Mouse (Mus musculus): ENCODE data around the gene Vmn1r218. TPM values are rescaled to one million over a fixed set of nuclear protein-coding genes. Genes with fewer than 3 reads are reported as not detected.
"Not testable (repeated sequence)": the region's sequence is repeated elsewhere in the genome, so short reads cannot be mapped to it uniquely, and the experiment has no call there.

Gene Vmn1r218
- not detected in 2 replicates for polyA plus RNA-seq (2014; fragmentation: Nextera tagmentation; extraction: Ambion mirVana)

GRCm38 (mm10) chr13:23133099-23133498 lies at the start of gene Vmn1r218:
Gene Vmn1r218, plus strand, starts transcription at chr13:23133155.
- H3K4me1 ChIP-seq (ENCODE audit: control insufficient read depth, insufficient read depth, low read length), result no peaks in the 10 kb centered on the region
- H3K27ac ChIP-seq (replicated peaks; ENCODE audit: low read depth, low read length), result no peak within 1 kb of the TSS
- no peaks in the 10 kb centered on the region for H3K9me3 ChIP-seq (replicated peaks; ENCODE audit: control insufficient read depth, low read length)
- 62% methylated on average over 3 of the region's 3 CpGs for WGBS
- no peaks in the 10 kb centered on the region for H3K27me3 ChIP-seq (ENCODE audit: control insufficient read depth, insufficient read depth, low read length)
- ATAC-seq (replicated peaks; ENCODE audit: insufficient number of reproducible peaks, low FRiP score, low TSS enrichment, low read depth) (no peak), DNase-seq (ENCODE audit: low spot score) (no peak)
- no peak within 1 kb of the TSS for H3K9ac ChIP-seq (replicated peaks; ENCODE audit: low read length)
- no peaks in the 10 kb centered on the region for H3K36me3 ChIP-seq (replicated peaks; ENCODE audit: control insufficient read depth, insufficient read depth, low read depth, low read length)
- no peak within 1 kb of the TSS for H3K4me2 ChIP-seq (ENCODE audit: low read depth, low read length)
- no peak within 1 kb of the TSS for H3K4me3 ChIP-seq (ENCODE audit: low read depth, low read length)

GRCm38 (mm10) chr13:23094386-23094785 lies 38.6 kb upstream of the Vmn1r218 start:
- H3K27me3 ChIP-seq (ENCODE audit: control insufficient read depth, insufficient read depth, low read length), result no peaks in the 10 kb centered on the region
- WGBS, result 90% methylated on average over 4 of the region's 4 CpGs
- H3K27ac ChIP-seq (replicated peaks; ENCODE audit: low read depth, low read length), result no peak overlapping the region

GRCm38 (mm10) chr13:23118126-23118525 lies 14.8 kb upstream of the Vmn1r218 start, which contains the start of gene Vmn1r217:
Gene Vmn1r217, minus strand, starts transcription at chr13:23118226.
- not testable (repeated sequence) for H3K27ac ChIP-seq (replicated peaks; ENCODE audit: low read depth, low read length); DNase-seq (ENCODE audit: low spot score); H3K36me3 ChIP-seq (replicated peaks; ENCODE audit: control insufficient read depth, insufficient read depth, low read depth, low read length); H3K4me2 ChIP-seq (ENCODE audit: low read depth, low read length); H3K4me1 ChIP-seq (ENCODE audit: control insufficient read depth, insufficient read depth, low read length); ATAC-seq (replicated peaks; ENCODE audit: insufficient number of reproducible peaks, low FRiP score, low TSS enrichment, low read depth); H3K4me3 ChIP-seq (ENCODE audit: low read depth, low read length); H3K9ac ChIP-seq (replicated peaks; ENCODE audit: low read length); H3K27me3 ChIP-seq (ENCODE audit: control insufficient read depth, insufficient read depth, low read length); H3K9me3 ChIP-seq (replicated peaks; ENCODE audit: control insufficient read depth, low read length)
- 67% methylated on average over 1 of the region's 1 CpGs for WGBS

More at GRCm38 (mm10) chr13:23094386-23094785, 38.6 kb upstream of the Vmn1r218 start:
- H3K4me1 ChIP-seq (ENCODE audit: control insufficient read depth, insufficient read depth, low read length), result no peaks in the 10 kb centered on the region
- DNase-seq (ENCODE audit: low spot score) (no peak), ATAC-seq (replicated peaks; ENCODE audit: insufficient number of reproducible peaks, low FRiP score, low TSS enrichment, low read depth) (no peak)
- no peaks in the 10 kb centered on the region for H3K36me3 ChIP-seq (replicated peaks; ENCODE audit: control insufficient read depth, insufficient read depth, low read depth, low read length)
- no peak overlapping the region for H3K9ac ChIP-seq (replicated peaks; ENCODE audit: low read length)
- no peaks in the 10 kb centered on the region for H3K9me3 ChIP-seq (replicated peaks; ENCODE audit: control insufficient read depth, low read length)
- H3K4me2 ChIP-seq (ENCODE audit: low read depth, low read length), result no peak overlapping the region
- no peak overlapping the region for H3K4me3 ChIP-seq (ENCODE audit: low read depth, low read length)

- Histone ChIP-seq H3K27me3 (ENCODE audit: control insufficient read depth, insufficient read depth, low read length) (no peaks in the 10 kb centered on the region), H3K4me1 (ENCODE audit: control insufficient read depth, insufficient read depth, low read length) (no peaks in the 10 kb centered on the region), H3K9ac (replicated peaks; ENCODE audit: low read length) (no peak overlapping the region), H3K4me2 (ENCODE audit: low read depth, low read length) (no peak overlapping the region), H3K36me3 (replicated peaks; ENCODE audit: control insufficient read depth, insufficient read depth, low read depth, low read length) (no peaks in the 10 kb centered on the region), H3K4me3 (ENCODE audit: low read depth, low read length) (no peak overlapping the region), H3K9me3 (replicated peaks; ENCODE audit: control insufficient read depth, low read length) (no peaks in the 10 kb centered on the region), H3K27ac (replicated peaks; ENCODE audit: low read depth, low read length) (no peak overlapping the region)
- ATAC-seq (replicated peaks; ENCODE audit: insufficient number of reproducible peaks, low FRiP score, low TSS enrichment, low read depth) (no peak), DNase-seq (ENCODE audit: low spot score) (no peak)
- 73% methylated on average over 2 of the region's 2 CpGs for WGBS
Observed at GRCm38 (mm10) chr13:23120611-23121010, 12.3 kb upstream of the Vmn1r218 start.

GRCm38 (mm10) chr13:23133501-23133900 lies 546 bp downstream of the Vmn1r218 start:
- H3K4me3 ChIP-seq (ENCODE audit: low read depth, low read length), result no peak overlapping the region
- no peak overlapping the region for H3K27ac ChIP-seq (replicated peaks; ENCODE audit: low read depth, low read length)
- no peak overlapping the region for H3K4me2 ChIP-seq (ENCODE audit: low read depth, low read length)
- no peak for ATAC-seq (replicated peaks; ENCODE audit: insufficient number of reproducible peaks, low FRiP score, low TSS enrichment, low read depth)
- no peaks in the 10 kb centered on the region for H3K27me3 ChIP-seq (ENCODE audit: control insufficient read depth, insufficient read depth, low read length)
- no peak for DNase-seq (ENCODE audit: low spot score)
- H3K36me3 ChIP-seq (replicated peaks; ENCODE audit: control insufficient read depth, insufficient read depth, low read depth, low read length), result no peaks in the 10 kb centered on the region
- WGBS, result 81% methylated on average over 1 of the region's 1 CpGs
- no peaks in the 10 kb centered on the region for H3K9me3 ChIP-seq (replicated peaks; ENCODE audit: control insufficient read depth, low read length)
- H3K9ac ChIP-seq (replicated peaks; ENCODE audit: low read length), result no peak overlapping the region
- no peaks in the 10 kb centered on the region for H3K4me1 ChIP-seq (ENCODE audit: control insufficient read depth, insufficient read depth, low read length)

GRCm38 (mm10) chr13:23138880-23139279 lies 5.9 kb downstream of the Vmn1r218 start:
- Histone ChIP-seq H3K9me3 (replicated peaks; ENCODE audit: control insufficient read depth, low read length) (no peaks in the 10 kb centered on the region), H3K36me3 (replicated peaks; ENCODE audit: control insufficient read depth, insufficient read depth, low read depth, low read length) (no peaks in the 10 kb centered on the region), H3K4me3 (ENCODE audit: low read depth, low read length) (no peak overlapping the region), H3K4me2 (ENCODE audit: low read depth, low read length) (no peak overlapping the region), H3K27ac (replicated peaks; ENCODE audit: low read depth, low read length) (no peak overlapping the region), H3K4me1 (ENCODE audit: control insufficient read depth, insufficient read depth, low read length) (no peaks in the 10 kb centered on the region), H3K9ac (replicated peaks; ENCODE audit: low read length) (no peak overlapping the region), H3K27me3 (ENCODE audit: control insufficient read depth, insufficient read depth, low read length) (no peaks in the 10 kb centered on the region)
- DNase-seq (ENCODE audit: low spot score) (no peak), ATAC-seq (replicated peaks; ENCODE audit: insufficient number of reproducible peaks, low FRiP score, low TSS enrichment, low read depth) (no peak)
- WGBS, result 89% methylated on average over 2 of the region's 2 CpGs

GRCm38 (mm10) chr13:23157848-23158247 lies 24.9 kb downstream of the Vmn1r218 start:
- H3K4me2 ChIP-seq (ENCODE audit: low read depth, low read length), result no peak overlapping the region
- whole genome bisulfite sequencing, result 67% methylated on average over 3 of the region's 3 CpGs
- ATAC-seq (replicated peaks; ENCODE audit: insufficient number of reproducible peaks, low FRiP score, low TSS enrichment, low read depth) (no peak), DNase-seq (ENCODE audit: low spot score) (peak; percentile 3)
- no peak overlapping the region for H3K9ac ChIP-seq (replicated peaks; ENCODE audit: low read length)
- no peaks in the 10 kb centered on the region for H3K9me3 ChIP-seq (replicated peaks; ENCODE audit: control insufficient read depth, low read length)
- no peak overlapping the region for H3K4me3 ChIP-seq (ENCODE audit: low read depth, low read length)
- H3K27ac ChIP-seq (replicated peaks; ENCODE audit: low read depth, low read length), result no peak overlapping the region
- no peaks in the 10 kb centered on the region for H3K4me1 ChIP-seq (ENCODE audit: control insufficient read depth, insufficient read depth, low read length)
- no peaks in the 10 kb centered on the region for H3K27me3 ChIP-seq (ENCODE audit: control insufficient read depth, insufficient read depth, low read length)
- no peaks in the 10 kb centered on the region for H3K36me3 ChIP-seq (replicated peaks; ENCODE audit: control insufficient read depth, insufficient read depth, low read depth, low read length)

- H3K4me2 ChIP-seq (ENCODE audit: low read depth, low read length), result no peak within 1 kb of the TSS
- no peaks in the 10 kb centered on the region for H3K36me3 ChIP-seq (replicated peaks; ENCODE audit: control insufficient read depth, insufficient read depth, low read depth, low read length)
- no peaks in the 10 kb centered on the region for H3K27me3 ChIP-seq (ENCODE audit: control insufficient read depth, insufficient read depth, low read length)
- H3K27ac ChIP-seq (replicated peaks; ENCODE audit: low read depth, low read length), result no peak within 1 kb of the TSS
- ATAC-seq (replicated peaks; ENCODE audit: insufficient number of reproducible peaks, low FRiP score, low TSS enrichment, low read depth) (no peak), DNase-seq (ENCODE audit: low spot score) (no peak)
- H3K9ac ChIP-seq (replicated peaks; ENCODE audit: low read length), result no peak within 1 kb of the TSS
- H3K4me1 ChIP-seq (ENCODE audit: control insufficient read depth, insufficient read depth, low read length), result no peaks in the 10 kb centered on the region
- no peak within 1 kb of the TSS for H3K4me3 ChIP-seq (ENCODE audit: low read depth, low read length)
- H3K9me3 ChIP-seq (replicated peaks; ENCODE audit: control insufficient read depth, low read length), result no peaks in the 10 kb centered on the region
- WGBS, result 85% methylated on average over 4 of the region's 4 CpGs
Observed at GRCm38 (mm10) chr13:23159012-23159411, 26.1 kb downstream of the Vmn1r218 start, which contains the start of gene Vmn1r219. Gene Vmn1r219, plus strand, starts transcription at chr13:23159312.

Measured in embryonic facial prominence, embryonic 11.5 days (tissue).